Mouse (Mus musculus) hindbrain, embryonic 16.5 days (tissue): Measurements from ENCODE around the gene Cdkal1. TPM values are rescaled to one million over a fixed set of nuclear protein-coding genes. Genes with fewer than 3 reads are reported as not detected.

Source experiments
- ATAC-seq: fragments of 200-750 bp; cut with Nextera tagmentation; 2 replicates; pipeline ENCODE4 v1.8.0; 2017; ENCODE audit warnings: moderate TSS enrichment, moderate library complexity
- H3K27ac ChIP-seq: fragments of 300-500 bp; sonication (generic); 2 replicates; pipeline ENCODE4 v1.5.1; 2014; ENCODE audit warnings: low read depth, mild to moderate bottlenecking, control low read depth, low read length, moderate library complexity
- H3K27me3 ChIP-seq: fragments of 300-500 bp; sonication (generic); replicated peaks from 2 replicates; pipeline ENCODE4 v1.6.1; 2014; ENCODE audit warnings: low read length; ENCODE audit not compliant: control insufficient read depth, insufficient read depth
- H3K36me3 ChIP-seq: fragments of 300-500 bp; sonication (generic); 2 replicates; pipeline ENCODE4 v1.6.1; 2014; ENCODE audit warnings: mild to moderate bottlenecking, low read length, moderate library complexity, mixed read lengths; ENCODE audit not compliant: control insufficient read depth, insufficient read depth
- H3K4me1 ChIP-seq: fragments of 300-500 bp; sonication (generic); 2 replicates; pipeline ENCODE4 v1.6.1; 2014; ENCODE audit warnings: low read depth, low read length; ENCODE audit not compliant: control insufficient read depth, insufficient read depth
- H3K4me2 ChIP-seq: fragments of 300-500 bp; sonication (generic); 2 replicates; pipeline ENCODE4 v1.6.1; 2014; ENCODE audit warnings: mild to moderate bottlenecking, low read length, control low read depth, moderate library complexity
- H3K4me3 ChIP-seq: fragments of 300-500 bp; sonication (generic); 2 replicates; pipeline ENCODE4 v1.5.1; 2014; ENCODE audit warnings: mild to moderate bottlenecking, low read length, control low read depth, moderate library complexity
- H3K9ac ChIP-seq: fragments of 300-500 bp; sonication (generic); 2 replicates; pipeline ENCODE4 v1.6.1; 2014; ENCODE audit warnings: low read depth, mild to moderate bottlenecking, control low read depth, low read length, moderate library complexity
- H3K9me3 ChIP-seq: fragments of 300-500 bp; sonication (generic); 2 replicates; pipeline ENCODE4 v1.6.1; 2014; ENCODE audit warnings: mild to moderate bottlenecking, low read length, moderate library complexity; ENCODE audit not compliant: control insufficient read depth
- WGBS: fragments of 180-500 bp; shearing (Covaris S2); extraction: QIAGEN DNeasy Blood & Tissue Kit; methylation state at CpG from one replicate; pipeline ENCODE4 v1.1.7; 2014; 5-methylcytosine and 5-hydroxymethylcytosine counted together
- polyA plus RNA-seq: library from polyadenylated mRNA; unstranded; fragments of >200 nt; fragmentation: Nextera tagmentation; extraction: Ambion mirVana; gene quantifications from 2 replicates; pipeline ENCODE4 v1.2.1, GENCODE M21; 2015

Gene Cdkal1
- polyA plus RNA-seq, 1 experiment from 2014 or later = 19.4 TPM

GRCm38 (mm10) chr13:29415967-29416366 is 439.5 kb downstream of the Cdkal1 start:
- H3K9me3 ChIP-seq = no peaks in the 10 kb centered on the region
- H3K27me3 ChIP-seq = no peaks in the 10 kb centered on the region
- 13% methylated on average over 2 of the region's 2 CpGs for WGBS
- H3K4me3 ChIP-seq = no peak overlapping the region
- peak; percentile 31 for ATAC-seq
- H3K36me3 ChIP-seq = no peaks in the 10 kb centered on the region
- peaks cover 31% of the 10 kb centered on the region for H3K4me1 ChIP-seq
- peak overlapping the region; percentile 77 for H3K27ac ChIP-seq
- no peak overlapping the region for H3K4me2 ChIP-seq
- no peak overlapping the region for H3K9ac ChIP-seq

- no peak overlapping the region for H3K4me3 ChIP-seq
- 0 out of 2 replicates have a peak, but pooled peaks have one; percentile 43 for ATAC-seq
- H3K9me3 ChIP-seq = no peaks in the 10 kb centered on the region
- peak overlapping the region; percentile 61 for H3K27ac ChIP-seq
- no peak overlapping the region for H3K4me2 ChIP-seq
- H3K36me3 ChIP-seq = no peaks in the 10 kb centered on the region
- no peak overlapping the region for H3K9ac ChIP-seq
- peaks cover 31% of the 10 kb centered on the region for H3K4me1 ChIP-seq
- H3K27me3 ChIP-seq = no peaks in the 10 kb centered on the region
- WGBS = 20% methylated on average over 6 of the region's 6 CpGs
These were observed 440.6 kb downstream of the Cdkal1 start for GRCm38 (mm10) chr13:29414878-29415277.

GRCm38 (mm10) chr13:29414470-29414869 is 441.0 kb downstream of the Cdkal1 start:
- H3K4me3 ChIP-seq = no peak overlapping the region
- WGBS = 15% methylated on average over 3 of the region's 3 CpGs
- peaks cover 31% of the 10 kb centered on the region for H3K4me1 ChIP-seq
- H3K27me3 ChIP-seq = no peaks in the 10 kb centered on the region
- no peaks in the 10 kb centered on the region for H3K36me3 ChIP-seq
- H3K4me2 ChIP-seq = no peak overlapping the region
- no peak overlapping the region for H3K9ac ChIP-seq
- peak; percentile 40; the same call in 1 of the 2 replicates for ATAC-seq
- H3K9me3 ChIP-seq = no peaks in the 10 kb centered on the region
- peak overlapping the region; percentile 46 for H3K27ac ChIP-seq

- no peak for ATAC-seq
- Histone ChIP-seq H3K9me3 (no peaks in the 10 kb centered on the region), H3K36me3 (no peaks in the 10 kb centered on the region), H3K27me3 (no peaks in the 10 kb centered on the region), H3K4me2 (no peak overlapping the region), H3K4me3 (no peak overlapping the region), H3K9ac (no peak overlapping the region), H3K27ac (no peak overlapping the region), H3K4me1 (peaks cover 23% of the 10 kb centered on the region)
- 86% methylated on average over 6 of the region's 6 CpGs for WGBS
These were observed 444.3 kb downstream of the Cdkal1 start for GRCm38 (mm10) chr13:29411176-29411575.

GRCm38 (mm10) chr13:29407619-29408018 is 447.9 kb downstream of the Cdkal1 start:
- Histone ChIP-seq H3K9me3 (no peaks in the 10 kb centered on the region), H3K27me3 (no peaks in the 10 kb centered on the region), H3K36me3 (no peaks in the 10 kb centered on the region), H3K9ac (no peak overlapping the region), H3K4me1 (no peaks in the 10 kb centered on the region), H3K4me3 (no peak overlapping the region), H3K27ac (no peak overlapping the region), H3K4me2 (no peak overlapping the region)
- 86% methylated on average over 1 of the region's 1 CpGs for WGBS
- no peak for ATAC-seq

- WGBS = 75% methylated on average over 5 of the region's 5 CpGs
- Histone ChIP-seq H3K27me3 (no peaks in the 10 kb centered on the region), H3K4me2 (no peak overlapping the region), H3K36me3 (no peaks in the 10 kb centered on the region), H3K27ac (no peak overlapping the region), H3K9ac (no peak overlapping the region), H3K9me3 (no peaks in the 10 kb centered on the region), H3K4me3 (no peak overlapping the region), H3K4me1 (no peaks in the 10 kb centered on the region)
- ATAC-seq = no peak
These were observed 450.2 kb downstream of the Cdkal1 start for GRCm38 (mm10) chr13:29405316-29405715.

GRCm38 (mm10) chr13:29403217-29403616 is 452.3 kb downstream of the Cdkal1 start:
- Histone ChIP-seq H3K27ac (no peak overlapping the region), H3K9me3 (no peaks in the 10 kb centered on the region), H3K4me3 (no peak overlapping the region), H3K9ac (no peak overlapping the region), H3K4me2 (no peak overlapping the region), H3K36me3 (no peaks in the 10 kb centered on the region), H3K4me1 (no peaks in the 10 kb centered on the region), H3K27me3 (no peaks in the 10 kb centered on the region)
- 78% methylated on average over 5 of the region's 5 CpGs for WGBS
- 0 out of 2 replicates have a peak, but pooled peaks have one; percentile 32 for ATAC-seq

- H3K4me3 ChIP-seq = no peak overlapping the region
- WGBS = 41% methylated on average over 3 of the region's 3 CpGs
- no peaks in the 10 kb centered on the region for H3K27me3 ChIP-seq
- peak; percentile 38; the same call in 1 of the 2 replicates for ATAC-seq
- no peak overlapping the region for H3K4me2 ChIP-seq
- no peak overlapping the region for H3K9ac ChIP-seq
- no peaks in the 10 kb centered on the region for H3K9me3 ChIP-seq
- no peak overlapping the region for H3K27ac ChIP-seq
- H3K36me3 ChIP-seq = no peaks in the 10 kb centered on the region
- no peaks in the 10 kb centered on the region for H3K4me1 ChIP-seq
These were observed 452.9 kb downstream of the Cdkal1 start for GRCm38 (mm10) chr13:29402526-29403040.

- ATAC-seq = no peak
- no peak overlapping the region for H3K27ac ChIP-seq
These were observed 455.6 kb downstream of the Cdkal1 start for GRCm38 (mm10) chr13:29399908-29400307.

More at GRCm38 (mm10) chr13:29399908-29400307, 455.6 kb downstream of the Cdkal1 start:
- Histone ChIP-seq H3K4me2 (no peak overlapping the region), H3K4me1 (no peaks in the 10 kb centered on the region), H3K27me3 (no peaks in the 10 kb centered on the region), H3K4me3 (no peak overlapping the region), H3K36me3 (no peaks in the 10 kb centered on the region), H3K9me3 (no peaks in the 10 kb centered on the region), H3K9ac (no peak overlapping the region)
- 67% methylated on average over 5 of the region's 5 CpGs for WGBS
